Mouse (Mus musculus) cerebellum, adult 2 months (tissue): Measurements from ENCODE around the gene Prdm10. TPM values are rescaled to one million over a fixed set of nuclear protein-coding genes. Genes with fewer than 3 reads are reported as not detected.

Experiments used
- DNase-seq, 2 experiments: peaks; one replicate each; pipeline ENCODE4 v3.0.0; 2021
- H3K27ac ChIP-seq: fragments of 200-500 bp; 2 replicates; pipeline ENCODE4 v1.5.1; 2012; ENCODE audit warnings: low read length, control low read depth, inconsistent platforms; ENCODE audit not compliant: insufficient read depth
- H3K27me3 ChIP-seq: fragments of 200-500 bp; 2 replicates; pipeline ENCODE4 v1.6.1; 2012; ENCODE audit warnings: inconsistent platforms, mild to moderate bottlenecking, low read length, moderate library complexity; ENCODE audit not compliant: control insufficient read depth, insufficient read depth
- H3K4me1 ChIP-seq: fragments of 200-500 bp; 2 replicates; pipeline ENCODE4 v1.6.1; 2011; ENCODE audit warnings: low read length; ENCODE audit not compliant: control insufficient read depth, insufficient read depth
- H3K4me3 ChIP-seq: fragments of 200-500 bp; replicated peaks from 2 replicates; pipeline ENCODE3; 2011; ENCODE audit warnings: mild to moderate bottlenecking, low read depth, low read length, control low read depth; ENCODE audit not compliant: insufficient read depth
- CTCF ChIP-seq: fragments of 200-500 bp; IDR thresholded peaks from 2 replicates; pipeline ENCODE4 v1.5.1; 2011; ENCODE audit warnings: low read depth, mild to moderate bottlenecking, control low read depth, low read length, moderate library complexity, borderline replicate concordance; ENCODE audit not compliant: insufficient read depth
- POLR2A ChIP-seq: fragments of 200-500 bp; IDR thresholded peaks from 2 replicates; pipeline ENCODE4 v1.6.1; 2011; ENCODE audit warnings: low read length, control low read depth, borderline replicate concordance; ENCODE audit not compliant: insufficient read depth
- WGBS: fragments of 180-500 bp; shearing (Covaris S2); methylation state at CpG from one replicate; pipeline ENCODE4 v1.1.7; 2018; 5-methylcytosine and 5-hydroxymethylcytosine counted together
- polyA plus RNA-seq: library from polyadenylated mRNA; depleted of rRNA; stranded (reverse); fragments of >200 nt; gene quantifications from 2 replicates; pipeline ENCODE4 v1.2.3, GENCODE M21; 2012

Gene Prdm10
- polyA plus RNA-seq, 1 experiment, result 21.5 TPM

- Histone ChIP-seq H3K4me3 (no peak overlapping the region), H3K4me1 (peaks cover 23% of the 10 kb centered on the region), H3K27me3 (no peaks in the 10 kb centered on the region), H3K27ac (no peak overlapping the region)
- TF ChIP-seq CTCF (no peak), POLR2A (no peak)
- 81% methylated on average over 5 of the region's 5 CpGs for WGBS
- no peak for DNase-seq
Measured at GRCm38 (mm10) chr9:31309041-31309440, 28.7 kb downstream of the Prdm10 start.

- peaks cover 24% of the 10 kb centered on the region for H3K4me1 ChIP-seq
- no peak for DNase-seq
- no peak overlapping the region for H3K27ac ChIP-seq
- H3K4me3 ChIP-seq, result no peak overlapping the region
- WGBS, result 27% methylated on average over 4 of the region's 4 CpGs
- no peaks in the 10 kb centered on the region for H3K27me3 ChIP-seq
- TF ChIP-seq CTCF (no peak), POLR2A (no peak)
Measured at GRCm38 (mm10) chr9:31310662-31311061, 30.3 kb downstream of the Prdm10 start.

- 95% methylated on average over 1 of the region's 1 CpGs for WGBS
- no peak for DNase-seq
- H3K4me1 ChIP-seq, result peaks cover 21% of the 10 kb centered on the region
Measured at GRCm38 (mm10) chr9:31313876-31314275, 33.5 kb downstream of the Prdm10 start.

GRCm38 (mm10) chr9:31315983-31316382 lies 35.6 kb downstream of the Prdm10 start:
- H3K4me3 ChIP-seq, result no peak overlapping the region
- peak overlapping the region; percentile 46 for H3K27ac ChIP-seq
- H3K27me3 ChIP-seq, result no peaks in the 10 kb centered on the region
- WGBS, result 7% methylated on average over 8 of the region's 8 CpGs
- DNase-seq, result peak; percentile 94 to 98
- TF ChIP-seq CTCF (no peak), POLR2A (peak; percentile 45; the same call in 1 of the 2 replicates)
- H3K4me1 ChIP-seq, result peaks cover 18% of the 10 kb centered on the region; the same call in 1 of the 2 replicates

More at GRCm38 (mm10) chr9:31313876-31314275, 33.5 kb downstream of the Prdm10 start:
- TF ChIP-seq POLR2A (no peak), CTCF (no peak)
- Histone ChIP-seq H3K27me3 (no peaks in the 10 kb centered on the region), H3K4me3 (no peak overlapping the region), H3K27ac (peak overlapping the region; percentile 17)

- TF ChIP-seq CTCF, result no peak
- TF ChIP-seq POLR2A, result no peak
- H3K4me1 ChIP-seq, result peaks cover 20% of the 10 kb centered on the region; the same call in 1 of the 2 replicates
- no peaks in the 10 kb centered on the region for H3K27me3 ChIP-seq
- peak overlapping the region; percentile 73 for H3K27ac ChIP-seq
- no peak overlapping the region for H3K4me3 ChIP-seq
- DNase-seq, result no peak
- WGBS, result 38% methylated on average over 5 of the region's 5 CpGs
Measured at GRCm38 (mm10) chr9:31318956-31319355, 38.6 kb downstream of the Prdm10 start.

- 50% methylated on average over 1 of the region's 1 CpGs for WGBS
- H3K27ac ChIP-seq, result peak overlapping the region; percentile 32; the same call in 1 of the 2 replicates
- no peak for DNase-seq
- H3K27me3 ChIP-seq, result no peaks in the 10 kb centered on the region
- H3K4me3 ChIP-seq, result no peak overlapping the region
- peaks cover 12% of the 10 kb centered on the region; the same call in 1 of the 2 replicates for H3K4me1 ChIP-seq
- TF ChIP-seq CTCF (no peak), POLR2A (no peak)
Measured at GRCm38 (mm10) chr9:31320734-31321133, 40.4 kb downstream of the Prdm10 start.

GRCm38 (mm10) chr9:31321526-31321925 lies 41.2 kb downstream of the Prdm10 start:
- DNase-seq, result no peak
- 58% methylated on average over 4 of the region's 4 CpGs for WGBS
- peak overlapping the region; percentile 32; the same call in 1 of the 2 replicates for H3K27ac ChIP-seq
- H3K4me3 ChIP-seq, result no peak overlapping the region
- no peaks in the 10 kb centered on the region for H3K27me3 ChIP-seq
- H3K4me1 ChIP-seq, result peaks cover 12% of the 10 kb centered on the region; the same call in 1 of the 2 replicates
- TF ChIP-seq CTCF, result no peak
- no peak for TF ChIP-seq POLR2A

- Histone ChIP-seq H3K4me3 (no peak overlapping the region), H3K27ac (no peak overlapping the region), H3K4me1 (peaks cover 9% of the 10 kb centered on the region; the same call in 1 of the 2 replicates), H3K27me3 (no peaks in the 10 kb centered on the region)
- TF ChIP-seq CTCF, result no peak
- TF ChIP-seq POLR2A, result no peak
- 52% methylated on average over 5 of the region's 5 CpGs for WGBS
- DNase-seq, result no peak
Measured at GRCm38 (mm10) chr9:31322090-31322489, 41.8 kb downstream of the Prdm10 start.

- Histone ChIP-seq H3K27me3 (no peaks in the 10 kb centered on the region), H3K4me1 (peaks cover 25% of the 10 kb centered on the region), H3K4me3 (no peak overlapping the region), H3K27ac (peak overlapping the region; percentile 87)
- WGBS, result 27% methylated on average over 3 of the region's 3 CpGs
- DNase-seq, result peak in 1 of 2 experiments; percentile 44
- TF ChIP-seq CTCF (no peak), POLR2A (no peak)
Measured at GRCm38 (mm10) chr9:31330816-31331215, 50.5 kb downstream of the Prdm10 start.
